Mouse (Mus musculus): ENCODE results near the gene Opa3.
"Not testable (repeated sequence)": the region's sequence is repeated elsewhere in the genome, so short reads cannot be mapped to it uniquely, and the experiment has no call there.

Gene Opa3

GRCm38 (mm10) chr7:19252078-19252477 lies 23.9 kb downstream of the Opa3 start:
- DNase-seq: no peak

GRCm38 (mm10) chr7:19253437-19253836 lies 25.3 kb downstream of the Opa3 start:
- no peak for DNase-seq

DNA sequence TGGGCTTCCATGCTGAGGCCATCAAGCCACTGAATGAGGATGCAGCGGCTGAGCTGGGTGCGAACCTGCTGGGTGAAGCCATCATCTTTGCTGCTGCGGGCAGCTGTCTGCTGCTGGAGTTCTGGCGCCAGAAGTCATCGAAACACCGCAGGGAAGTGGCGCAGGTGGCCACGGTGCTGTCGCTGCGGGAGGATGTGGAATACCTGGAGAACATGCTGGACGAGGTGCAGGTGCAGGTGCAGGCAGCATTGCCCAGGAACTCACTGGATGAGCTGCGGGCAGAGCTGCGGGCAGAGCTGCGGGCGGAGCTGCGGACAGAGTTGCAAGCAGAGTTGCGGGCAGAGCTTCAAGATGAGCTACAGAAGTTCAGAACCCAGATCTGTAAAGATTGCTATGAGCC lies 27.3 kb downstream of the Opa3 start:
- no peak for DNase-seq

DNA sequence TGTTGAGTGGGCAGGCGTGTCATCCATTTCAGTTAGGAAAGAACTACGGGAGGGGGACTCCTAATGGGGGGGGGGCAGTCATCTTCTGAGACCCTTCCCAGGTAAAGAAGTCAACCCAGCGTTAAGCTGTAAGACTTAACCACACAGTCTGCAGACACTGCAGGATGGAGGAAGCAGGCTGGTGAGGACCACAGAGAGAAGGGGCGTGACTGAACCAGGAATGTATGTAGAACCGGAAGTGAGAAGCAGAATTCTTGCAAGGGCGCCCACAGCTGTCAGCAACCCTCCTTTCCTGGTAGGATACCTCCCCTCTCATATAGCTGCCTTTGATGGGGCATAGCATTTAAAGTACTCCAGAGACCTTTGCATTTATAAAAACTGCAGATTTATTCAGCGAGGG lies 28.4 kb downstream of the Opa3 start:
- DNase-seq: no peak

GRCm38 (mm10) chr7:19257390-19258022 lies 29.4 kb downstream of the Opa3 start:
- DNase-seq: no peak

- DNase-seq: no peak
Measured at GRCm38 (mm10) chr7:19258336-19258735, 30.2 kb downstream of the Opa3 start.

GRCm38 (mm10) chr7:19265147-19265546 lies 37.0 kb downstream of the Opa3 start:
- DNase-seq: peak; percentile 73

DNA sequence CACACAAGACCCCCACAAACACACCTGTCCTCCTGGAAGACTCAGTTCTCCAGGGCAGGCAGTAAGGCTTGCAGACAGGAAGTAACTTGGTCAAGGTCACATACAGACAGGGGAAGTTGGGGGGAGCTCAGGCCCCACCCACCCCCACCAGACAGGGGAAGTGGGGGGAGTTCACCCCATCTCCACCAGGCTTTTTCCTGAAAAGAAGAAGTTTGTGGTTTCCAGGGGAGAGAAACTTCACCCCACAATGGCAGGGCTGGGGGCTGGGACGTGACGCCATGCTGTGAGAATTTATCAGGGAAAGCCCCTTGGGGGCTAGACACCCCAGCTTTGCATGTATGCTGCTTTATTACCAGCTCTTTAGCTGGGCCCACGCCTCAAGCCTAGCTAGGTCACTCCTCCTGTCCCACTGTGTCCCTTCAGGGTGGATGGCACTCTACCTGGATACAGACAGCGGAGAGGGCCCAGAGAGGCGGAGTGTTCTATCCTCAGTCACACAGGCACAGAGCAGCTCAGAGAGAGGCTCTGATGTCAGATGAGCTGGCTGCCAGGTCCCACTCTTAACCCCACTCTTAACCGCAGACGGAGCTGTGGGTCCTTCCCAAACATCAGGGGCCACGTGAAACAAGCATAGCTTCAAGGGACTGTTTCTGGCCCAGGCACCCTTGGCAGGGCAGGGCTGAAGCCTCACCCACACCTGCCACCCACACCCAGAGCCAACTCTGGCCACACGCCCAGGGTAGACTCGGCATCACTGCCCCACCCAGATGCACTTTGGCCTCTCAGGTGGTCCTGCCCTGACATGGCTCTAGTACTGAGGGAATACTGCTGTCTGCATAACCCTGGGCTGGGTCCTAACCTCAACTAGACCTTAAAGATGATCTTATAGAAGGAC lies 38.0 kb downstream of the Opa3 start:
- no peak for DNase-seq

- no peak for DNase-seq
Measured at GRCm38 (mm10) chr7:19267051-19267450, 38.9 kb downstream of the Opa3 start.

DNA sequence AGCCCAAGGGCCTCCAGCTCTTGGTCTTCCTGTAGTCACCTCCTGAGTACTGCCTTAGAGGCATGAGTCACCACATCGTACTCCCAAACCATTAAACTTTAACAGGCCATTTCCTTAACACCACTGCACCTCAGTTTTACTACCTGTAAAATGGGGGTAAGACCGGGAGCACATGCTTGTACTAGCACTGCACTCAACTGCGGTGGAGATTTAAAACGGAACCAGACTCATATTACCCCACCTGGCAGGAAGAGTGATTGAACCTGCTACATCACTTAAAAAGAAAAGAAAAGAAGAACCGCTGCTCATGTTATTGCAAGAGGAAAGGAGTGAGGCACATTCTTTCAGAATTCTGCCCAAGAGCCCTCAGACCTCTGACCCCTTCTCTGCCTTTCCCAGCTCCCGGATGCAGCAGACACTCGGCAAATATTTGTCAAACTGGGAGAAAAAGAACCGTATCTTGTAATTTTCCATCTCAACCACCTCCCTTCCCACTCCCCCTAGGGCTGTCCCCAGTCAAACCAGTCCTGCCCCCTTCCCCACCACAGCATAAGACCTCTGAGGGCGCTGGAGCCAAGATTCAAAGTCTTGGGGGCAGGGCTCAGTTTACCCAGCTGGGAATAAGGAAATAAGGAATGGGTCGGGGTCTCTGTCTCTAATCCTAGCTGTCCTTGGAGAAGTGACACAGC lies 41.0 kb downstream of the Opa3 start:
- no peak for DNase-seq

DNA sequence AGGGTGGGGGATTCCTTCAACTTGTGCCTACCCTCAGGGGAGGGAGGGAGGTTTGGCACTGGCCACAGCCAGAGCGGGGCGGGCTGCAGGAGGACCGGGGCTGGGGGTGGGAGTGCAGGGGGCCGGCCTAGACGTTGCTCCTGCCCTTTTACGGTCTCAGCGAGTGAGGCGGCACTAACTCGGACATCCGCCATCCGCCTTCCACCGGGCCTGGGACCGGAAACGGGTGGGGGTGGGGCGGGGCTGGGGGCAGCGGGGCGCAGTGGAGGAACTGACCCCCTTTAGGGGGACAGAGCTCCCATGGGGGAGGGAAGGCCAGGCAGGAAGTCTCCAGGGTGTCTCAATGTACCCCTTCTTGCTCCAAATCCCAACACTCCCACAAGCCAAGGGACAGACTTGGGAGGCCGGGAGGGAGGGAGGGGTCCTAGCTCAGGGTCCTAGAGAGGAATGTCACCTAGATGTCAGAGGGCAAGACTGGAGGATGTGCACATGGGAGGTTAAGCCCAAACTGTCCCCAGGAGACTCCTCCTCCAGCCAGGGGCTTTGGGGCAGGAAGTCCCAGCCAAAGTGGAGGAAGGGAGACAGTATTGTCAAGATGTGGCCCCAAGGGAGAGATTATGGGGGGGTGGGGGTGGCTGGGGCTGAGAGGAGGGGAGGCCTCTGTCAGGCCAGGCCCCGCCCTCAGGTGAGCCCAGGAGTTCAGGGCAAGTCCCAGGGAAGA lies 41.7 kb downstream of the Opa3 start:
- no peak for DNase-seq

DNA sequence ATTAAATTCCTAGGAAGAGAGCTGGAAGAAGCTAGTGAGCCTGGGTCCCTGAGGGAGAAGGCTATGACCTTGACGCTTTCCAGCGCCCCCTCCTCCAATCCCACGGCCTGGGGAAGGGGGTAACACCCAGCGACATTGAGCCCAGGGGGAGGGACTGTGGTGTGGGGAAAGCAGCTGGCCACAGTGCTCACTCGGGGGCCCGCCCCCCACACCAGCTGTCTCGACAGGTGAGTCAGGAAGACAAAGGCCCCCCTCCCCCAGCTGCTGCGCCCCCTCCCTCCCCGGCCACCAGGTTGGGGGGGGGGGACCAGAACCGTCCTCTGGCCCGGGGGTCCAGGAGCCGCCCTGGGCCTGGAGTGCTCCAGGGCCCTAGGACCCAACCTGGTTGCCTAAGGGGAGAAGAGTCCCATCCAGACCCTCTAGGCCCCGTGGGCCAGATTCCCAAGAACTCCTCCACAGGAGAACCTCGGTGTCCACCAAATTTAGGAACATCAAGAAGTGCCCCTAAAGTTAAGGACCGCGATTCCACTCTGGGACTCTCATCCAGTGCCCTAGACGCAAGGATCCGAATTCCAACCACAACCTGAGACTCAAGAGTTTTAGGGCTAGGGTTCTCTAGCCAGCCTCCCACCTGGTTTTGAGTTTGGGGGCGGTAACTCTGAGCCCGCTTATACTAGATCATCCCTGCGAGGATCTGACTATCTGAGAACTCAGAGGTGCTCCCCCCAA lies 42.5 kb downstream of the Opa3 start:
- DNase-seq: peak; percentile 68

DNA sequence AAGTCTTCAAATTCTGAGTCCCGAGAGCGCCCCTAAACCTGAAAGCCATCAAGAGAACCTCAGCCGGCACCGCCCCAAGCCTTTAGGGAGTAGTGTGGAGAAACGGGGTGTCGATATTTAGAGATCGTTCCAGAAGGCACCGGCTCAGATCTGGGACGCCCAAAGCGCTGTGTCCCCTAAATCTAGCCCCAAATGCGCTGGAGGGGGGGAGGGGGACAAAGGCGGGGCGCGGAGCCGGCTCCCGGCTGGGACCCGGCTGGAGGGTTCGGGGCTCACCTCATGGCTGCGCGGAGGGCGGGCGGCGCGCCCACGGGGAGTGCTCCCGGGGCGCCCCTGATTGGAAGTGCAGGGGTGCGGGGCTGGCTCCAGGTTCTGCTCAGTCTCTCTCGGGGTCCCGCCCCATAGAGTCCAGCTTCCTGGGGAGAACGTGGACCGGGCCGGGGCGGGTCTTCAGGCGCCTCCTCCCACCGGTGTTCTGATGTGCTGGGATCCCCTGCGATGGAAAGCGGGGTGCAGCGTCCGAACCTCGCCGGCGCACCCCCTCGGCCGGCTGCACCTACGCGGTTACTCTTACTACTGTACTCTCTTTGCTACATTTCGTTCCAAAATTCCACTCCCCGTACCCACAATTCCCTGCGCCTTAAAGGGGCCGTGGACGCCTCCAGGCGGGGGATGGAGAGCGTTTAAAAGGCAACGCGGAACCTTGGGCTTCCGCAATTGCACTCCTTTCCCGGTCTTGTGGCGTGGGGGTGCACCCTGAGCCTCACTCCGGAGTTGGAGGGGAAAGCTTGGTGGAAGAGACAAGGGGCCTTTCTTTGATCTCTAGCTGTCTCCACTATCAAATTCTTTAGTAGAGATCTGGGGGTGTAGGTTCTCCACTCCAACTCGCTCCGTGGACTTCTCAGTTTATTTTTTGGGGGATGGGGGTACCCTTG lies 43.4 kb downstream of the Opa3 start, which contains the start of gene Vasp:
TSS of gene Vasp (minus strand) at position 580 of the 935 bp plus-strand sequence.
- DNase-seq: peak; percentile 83

DNA sequence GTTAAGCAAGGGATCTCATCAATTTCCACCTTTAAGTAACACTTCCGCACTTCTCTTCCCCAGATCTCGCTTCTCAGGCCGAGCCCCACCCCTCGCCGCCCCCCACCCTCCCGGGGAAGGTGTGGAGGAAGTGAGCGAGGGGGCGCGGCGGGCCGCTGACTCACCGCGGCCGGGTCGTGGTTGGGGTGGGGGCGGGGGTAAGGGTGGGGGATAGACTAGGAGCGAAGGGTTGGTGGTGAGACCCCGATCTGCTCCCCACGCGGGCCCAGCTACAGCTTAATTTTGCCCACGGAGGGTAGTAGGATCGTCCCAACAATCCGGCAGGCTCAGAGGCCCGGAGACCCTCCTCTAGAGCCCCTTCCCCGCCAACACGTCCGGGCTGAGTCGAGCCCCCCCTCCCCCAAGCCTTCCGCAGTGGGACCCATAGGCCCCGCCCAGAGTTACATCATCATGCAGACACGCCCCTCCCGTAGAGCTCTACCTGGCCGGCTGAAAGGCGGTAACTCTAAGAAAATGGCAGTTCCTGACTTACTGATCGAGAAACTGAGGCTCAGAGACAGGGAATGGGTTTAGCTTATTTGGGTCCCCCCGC lies 44.1 kb downstream of the Opa3 start:
- peak; percentile 79 for DNase-seq

DNA sequence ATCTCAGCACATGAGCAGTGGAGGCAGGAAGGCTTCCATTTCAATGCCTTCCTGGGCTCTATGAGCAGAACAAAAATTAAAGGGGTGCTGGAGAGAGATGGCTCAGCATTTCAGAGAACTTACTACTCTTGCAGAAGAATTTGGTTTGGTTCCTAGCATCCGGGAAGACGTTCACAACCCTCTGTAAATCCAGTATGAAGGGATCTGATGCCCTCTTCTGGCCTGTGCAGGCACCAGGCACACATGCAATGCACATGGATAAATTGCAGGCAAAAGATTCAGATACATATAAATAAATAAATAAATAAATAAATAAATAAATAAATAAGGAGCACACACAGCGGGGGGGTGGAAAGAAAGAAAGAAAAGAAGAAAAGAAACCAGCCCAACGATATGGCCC lies 48.1 kb downstream of the Opa3 start:
- no peak for DNase-seq

- DNase-seq: no peak
Measured at GRCm38 (mm10) chr7:19279052-19279451, 50.9 kb downstream of the Opa3 start.

- DNase-seq: no peak
Measured at GRCm38 (mm10) chr7:19279581-19280114, 51.5 kb downstream of the Opa3 start, which contains the start of gene Ppm1n. Gene Ppm1n (minus strand): TSS chr7:19280064.

DNA sequence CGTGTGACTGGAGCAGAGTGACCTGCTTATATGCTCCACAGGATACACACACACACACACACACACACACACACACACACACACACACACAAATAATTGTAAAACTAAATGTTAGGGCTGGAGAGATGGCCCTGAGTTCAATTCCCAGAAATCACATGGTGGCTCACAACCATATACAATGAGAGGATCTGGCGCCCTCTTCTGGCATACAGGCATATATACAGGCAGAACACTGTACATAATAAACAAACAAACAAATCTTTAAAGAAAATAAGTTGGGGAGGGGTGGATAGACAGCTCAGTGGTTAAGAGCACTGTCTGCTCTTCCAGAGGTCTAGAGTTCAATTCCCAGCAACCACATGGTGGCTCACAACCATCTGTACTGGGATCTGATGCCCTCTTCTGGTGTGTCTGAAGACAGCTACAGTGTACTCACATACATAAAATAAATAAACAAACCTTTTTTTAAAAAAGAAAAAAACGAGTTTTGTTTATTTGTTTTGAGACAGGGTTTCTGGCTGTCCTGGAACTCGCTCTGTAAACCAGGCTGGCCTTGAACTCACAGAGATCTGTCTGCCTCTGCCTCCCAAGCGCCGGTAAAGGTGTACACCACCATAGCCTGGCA lies 53.7 kb downstream of the Opa3 start:
- DNase-seq: not testable (repeated sequence)

- peak; percentile 92 for DNase-seq
Measured at GRCm38 (mm10) chr7:19282385-19282784, 54.3 kb downstream of the Opa3 start, which contains the start of gene Rtn2. Gene Rtn2 (plus strand): TSS chr7:19282624.

All from cerebellum, adult 9-11 months (tissue).